26 mouse cellular contexts compared by ENCODE assay signal in the genomic region with DNA sequence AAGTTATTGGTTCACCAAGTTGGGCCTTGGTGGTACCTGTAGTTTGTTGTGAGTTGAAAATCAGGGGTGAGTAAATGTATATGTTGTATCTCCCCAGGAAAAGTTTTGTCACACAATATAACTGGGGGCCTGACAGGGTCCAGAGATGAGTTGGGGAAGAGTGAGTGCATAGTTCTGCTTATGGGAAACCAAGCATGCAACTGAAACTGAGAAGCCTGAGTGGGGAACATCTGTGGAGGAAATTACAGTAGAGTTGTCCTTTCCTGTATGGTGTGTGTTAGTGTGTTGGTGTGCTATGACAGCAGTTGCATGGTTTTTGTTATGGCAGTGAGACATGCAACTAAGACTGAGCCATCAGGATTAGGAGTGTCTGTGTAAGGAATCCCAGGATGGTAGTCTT. TPM values are rescaled to one million over a fixed set of nuclear protein-coding genes. Genes with fewer than 3 reads are reported as not detected.
DNase-seq lines count a peak whose midpoint lies in the region; ATAC-seq and TF ChIP-seq lines count a peak whose summit lies in the region.
"Had no signal": no experiment of that assay in that cellular context is flagged by ENCODE, and none has a peak within 500 bp of the region (broad histone marks: within the 10 kb centered on the region; RNA-seq: fewer than 3 reads in every experiment).

No protein-coding gene starts in this region.

- H3K9ac ChIP-seq in CH12.LX (ENCODE audit: insufficient read depth, low read depth) = peak overlapping the region; percentile 25; the same call in 1 of the 2 replicates
- H3K9ac ChIP-seq: forebrain, embryonic 13.5 days; forebrain, postnatal 0 days; heart, embryonic 12.5 days; hindbrain, embryonic 15.5 days had no signal

- 0 out of 2 replicates have a peak overlapping the region, but pooled peaks have one; percentile 25 for H3K4me2 ChIP-seq in CH12.LX (ENCODE audit: insufficient read depth, low read depth, poor library complexity, severe bottlenecking)
- H3K4me2 ChIP-seq: forebrain, embryonic 13.5 days; heart, embryonic 12.5 days; hindbrain, embryonic 15.5 days had no signal

- dilution Hi-C loops in CH12.LX (cut with MboI; ENCODE audit: extremely low pct_ligation_motif_present, extremely low pct_unique_long_range_greater_than_20kb, low sequenced_read_pairs) = no loop called here

- no peak for TF ChIP-seq POLR2A in CH12.LX (IDR thresholded peaks at IDR 0.05; ENCODE audit: low read depth, low read length)
- TF ChIP-seq POLR2A in small intestine, adult 2 months (IDR thresholded peaks at IDR 0.05; ENCODE audit: low read depth, low read length) = no peak

- peak; percentile 91 for TF ChIP-seq EP300 in CH12.LX (IDR thresholded peaks at IDR 0.05; ENCODE audit: low read length)

- DNase-seq in A20 (ENCODE audit: low read depth, low spot score) = peak; percentile 50
- peak; percentile 60 for DNase-seq in CH12.LX (ENCODE audit: extremely low read depth)
- no peak for DNase-seq in gastrocnemius, postnatal 14 days
- DNase-seq in layer of hippocampus, adult 2 months (ENCODE audit: low spot score in 2 of 2) = no peak
- no peak for DNase-seq in left cerebral cortex, postnatal 4 days
- DNase-seq: adrenal gland, postnatal 10 days; cerebellum, adult 18-20 months; cerebellum, adult 9-11 months; cerebellum, postnatal 36 days; forebrain, postnatal 0 days; gastrocnemius, postnatal 36 days had no signal

- H3K9me3 ChIP-seq in CH12.LX (replicated peaks; ENCODE audit: low read length) = peaks cover 3% of the 10 kb centered on the region
- H3K9me3 ChIP-seq: embryonic facial prominence, embryonic 10.5 days; forebrain, embryonic 13.5 days; heart, embryonic 12.5 days; hindbrain, embryonic 15.5 days had no signal

- no peaks in the 10 kb centered on the region for H3K27me3 ChIP-seq in CH12.LX (replicated peaks)
- no peaks in the 10 kb centered on the region for H3K27me3 ChIP-seq in small intestine, adult 2 months (ENCODE audit: control insufficient read depth, insufficient read depth, low read length)
- H3K27me3 ChIP-seq: forebrain, embryonic 13.5 days; heart, embryonic 12.5 days; hindbrain, embryonic 15.5 days had no signal

- in situ Hi-C loops in CH12.LX (cut with MboI; ENCODE audit: low pct_ligation_motif_present, low pct_unique_long_range_greater_than_20kb, low sequenced_read_pairs) = no loop called here

- H3K4me3 ChIP-seq in CH12.LX (replicated peaks in 1 of 3; ENCODE audit: low read depth in 2 of 3, low read length in 2 of 3, poor library complexity in 1 of 3) = no peak overlapping the region
- H3K4me3 ChIP-seq in small intestine, adult 2 months (ENCODE audit: low read depth, low read length) = no peak overlapping the region
- H3K4me3 ChIP-seq in layer of hippocampus, adult 2 months = no peak overlapping the region
- H3K4me3 ChIP-seq: embryonic facial prominence, embryonic 10.5 days; forebrain, embryonic 13.5 days; heart, embryonic 12.5 days; hindbrain, embryonic 15.5 days had no signal

- no peak for TF ChIP-seq CTCF in CH12.LX (conservative IDR thresholded peaks at IDR 0.05 in 1 of 2, IDR thresholded peaks at IDR 0.05 in 1 of 2; ENCODE audit: low read depth in 2 of 2, low read length in 2 of 2)
- no peak for TF ChIP-seq CTCF in small intestine, adult 2 months (IDR thresholded peaks at IDR 0.05; ENCODE audit: extremely low read depth, insufficient read length, insufficient replicate concordance, low read depth, low read length)
- no peak for TF ChIP-seq CTCF in layer of hippocampus, adult 2 months (conservative IDR thresholded peaks at IDR 0.05)

- H3K4me1 ChIP-seq in CH12.LX (ENCODE audit: control insufficient read depth in 1 of 2, insufficient read depth in 2 of 2) = peaks cover 31 to 79% of the 10 kb centered on the region in 2 experiments
- H3K4me1 ChIP-seq in small intestine, adult 2 months (ENCODE audit: control insufficient read depth, insufficient read depth, insufficient read length, low read length) = no peaks in the 10 kb centered on the region
- H3K4me1 ChIP-seq: embryonic facial prominence, embryonic 10.5 days; forebrain, embryonic 13.5 days; heart, embryonic 12.5 days; hindbrain, embryonic 15.5 days had no signal

- peak; percentile 73 to 77 for ATAC-seq in hematopoietic stem cell, adult 5-6 weeks (replicated peaks in 1 of 2; ENCODE audit: insufficient read depth in 1 of 2, low FRiP score in 2 of 2, low TSS enrichment in 1 of 2, low read depth in 1 of 2, poor library complexity in 2 of 2, severe bottlenecking in 2 of 2)
- ATAC-seq: CD4-positive, CD25-positive, alpha-beta regulatory T cell, adult 4 months; forebrain, embryonic 13.5 days; forebrain, postnatal 0 days had no signal

- peaks cover 52% of the 10 kb centered on the region for H3K79me2 ChIP-seq in CH12.LX (replicated peaks; ENCODE audit: control insufficient read depth, extremely low read depth, insufficient read depth, poor library complexity, severe bottlenecking)

- no peak; the same call in 1 of the 2 replicates for TF ChIP-seq RAD21 in CH12.LX (IDR thresholded peaks at IDR 0.05; ENCODE audit: low read depth, low read length)

- intact Hi-C loops in gastrocnemius, postnatal 14 days (cut with DNase I; ENCODE audit: low total_unique reads) = no loop called here
- intact Hi-C loops in left cerebral cortex, postnatal 4 days (cut with DNase I) = no loop called here

- peaks cover 9 to 65% of the 10 kb centered on the region in 2 experiments for H3K36me3 ChIP-seq in CH12.LX (replicated peaks in 1 of 2; ENCODE audit: control insufficient read depth in 1 of 2, insufficient read depth in 1 of 2, low read length in 1 of 2)
- H3K36me3 ChIP-seq in small intestine, adult 2 months (ENCODE audit: control insufficient read depth, insufficient read depth, low read length) = no peaks in the 10 kb centered on the region
- H3K36me3 ChIP-seq: embryonic facial prominence, embryonic 10.5 days; heart, embryonic 12.5 days; hindbrain, embryonic 15.5 days had no signal

- H3K27ac ChIP-seq in CH12.LX (ENCODE audit: insufficient read depth, low read depth) = peak overlapping the region; percentile 85
- H3K27ac ChIP-seq in small intestine, adult 2 months (ENCODE audit: insufficient read depth, low read depth, low read length) = peak overlapping the region; percentile 15
- H3K27ac ChIP-seq in layer of hippocampus, adult 2 months = no peak overlapping the region
- H3K27ac ChIP-seq: embryonic facial prominence, embryonic 10.5 days; forebrain, embryonic 13.5 days; hindbrain, embryonic 15.5 days had no signal

TF ChIP-seq in CH12.LX, 34 proteins besides CTCF, POLR2A, EP300 and RAD21 (continues in another document):
- no peak for TF ChIP-seq UBTF (IDR thresholded peaks at IDR 0.05; ENCODE audit: low read depth, low read length)
- TF ChIP-seq NELFE (IDR thresholded peaks at IDR 0.05; ENCODE audit: low read depth, low read length) = no peak
- no peak for TF ChIP-seq USF1 (IDR thresholded peaks at IDR 0.05; ENCODE audit: low read depth, low read length)
- no peak for TF ChIP-seq ELF1 (IDR thresholded peaks at IDR 0.05; ENCODE audit: low read depth, low read length)
- no peak for TF ChIP-seq HCFC1 (IDR thresholded peaks at IDR 0.05; ENCODE audit: low read depth, low read length)
- no peak for TF ChIP-seq PAX5 (IDR thresholded peaks at IDR 0.05; ENCODE audit: low read length)
- peak; percentile 75 for TF ChIP-seq TCF12 (IDR thresholded peaks at IDR 0.05; ENCODE audit: low read depth, low read length)
- peak; percentile 56; the same call in 1 of the 2 replicates for TF ChIP-seq RCOR1 (conservative IDR thresholded peaks at IDR 0.05; ENCODE audit: low read depth, low read length)
- peak; percentile 82 for TF ChIP-seq SIN3A (IDR thresholded peaks at IDR 0.05; ENCODE audit: low read length)
- no peak for TF ChIP-seq ZKSCAN1 (IDR thresholded peaks at IDR 0.05; ENCODE audit: borderline replicate concordance, low read depth, low read length)
- peak; percentile 40 for TF ChIP-seq MAX (IDR thresholded peaks at IDR 0.05; ENCODE audit: low read length)
- TF ChIP-seq CHD1 (IDR thresholded peaks at IDR 0.05; ENCODE audit: low read depth, low read length) = no peak
- no peak for TF ChIP-seq USF2 (conservative IDR thresholded peaks at IDR 0.05; ENCODE audit: low read depth, low read length)
- TF ChIP-seq ZC3H11A (IDR thresholded peaks at IDR 0.05; ENCODE audit: low read depth, low read length) = no peak
- no peak for TF ChIP-seq KAT2A (IDR thresholded peaks at IDR 0.05; ENCODE audit: insufficient replicate concordance, low read length)
- TF ChIP-seq JUND (conservative IDR thresholded peaks at IDR 0.05; ENCODE audit: low read depth, low read length) = peak; percentile 54
- peak; percentile 73 for TF ChIP-seq BHLHE40 (IDR thresholded peaks at IDR 0.05; ENCODE audit: low read depth, low read length)
- TF ChIP-seq MXI1 (IDR thresholded peaks at IDR 0.05; ENCODE audit: low read depth, low read length) = peak; percentile 81; the same call in 1 of the 2 replicates
- peak; percentile 86 for TF ChIP-seq MYC (IDR thresholded peaks at IDR 0.05; ENCODE audit: low read depth, low read length)
- TF ChIP-seq MAFK (IDR thresholded peaks at IDR 0.05; ENCODE audit: insufficient replicate concordance, low read length) = 0 out of 2 replicates have a peak, but pooled peaks have one; percentile 23
- peak; percentile 88 for TF ChIP-seq IRF4 (IDR thresholded peaks at IDR 0.05; ENCODE audit: low read depth, low read length)
- TF ChIP-seq SMC3 (IDR thresholded peaks at IDR 0.05; ENCODE audit: low read depth, low read length) = peak; percentile 5; the same call in 1 of the 2 replicates
- peak; percentile 55; the same call in 1 of the 2 replicates for TF ChIP-seq CHD2 (IDR thresholded peaks at IDR 0.05; ENCODE audit: low read length)
- TF ChIP-seq ZNF384 (IDR thresholded peaks at IDR 0.05; ENCODE audit: low read depth, low read length) = 0 out of 2 replicates have a peak, but pooled peaks have one; percentile 10

RNA-seq across cellular contexts. Expression of a gene that starts 3.4 kb away (rescaled TPM):
- 0.13 TPM in 1 of 2 replicates, not detected in the other for total RNA-seq in CH12.LX (2012; rRNA removed)
- not detected in 2 replicates for total RNA-seq in CH12.LX (2014; rRNA removed)
- polyA plus RNA-seq in CH12.LX (2012; ENCODE audit: insufficient read length, low read depth) = not detected in 2 replicates
- total RNA-seq in hematopoietic stem cell, adult 5-6 weeks (2017) = not detected in 2 replicates
- polyA plus RNA-seq in small intestine, adult 2 months (2012; rRNA removed) = not detected in 2 replicates
- not detected for total RNA-seq in gastrocnemius, postnatal 14 days (2021)
- total RNA-seq in layer of hippocampus, adult 2 months (2021) = not detected
- total RNA-seq in left cerebral cortex, postnatal 4 days (2021) = not detected
- total RNA-seq: adrenal gland, postnatal 10 days; adrenal gland, postnatal 4 days; forebrain, postnatal 0 days; gastrocnemius, adult 18-20 months; gastrocnemius, postnatal 36 days; heart, adult 8-10 months; heart, postnatal 25 days; MEL had no signal
- polyA plus RNA-seq: CD4-positive, CD25-positive, alpha-beta regulatory T cell, adult 4 months; embryonic facial prominence, embryonic 10.5 days; embryonic facial prominence, embryonic 14.5 days; forebrain, embryonic 13.5 days; forebrain, postnatal 0 days; heart, embryonic 12.5 days; heart, embryonic 16.5 days; hindbrain, embryonic 11.5 days; hindbrain, embryonic 15.5 days had no signal

RNA-seq across cellular contexts. Expression of a gene that starts 33.4 kb away (rescaled TPM):
- total RNA-seq in CH12.LX (2012; rRNA removed) (27.5 and 40.3 TPM in 2 replicates), CH12.LX (2014; rRNA removed) (30.2 and 32.9 TPM in 2 replicates)
- 40.2 and 44.7 TPM in 2 replicates for polyA plus RNA-seq in CH12.LX (2012; ENCODE audit: insufficient read length, low read depth)
- total RNA-seq in hematopoietic stem cell, adult 5-6 weeks (2017) = 13.7 and 14.3 TPM in 2 replicates
- 3.9 and 10.6 TPM in 2 replicates for polyA plus RNA-seq in small intestine, adult 2 months (2012; rRNA removed)
- total RNA-seq in gastrocnemius, postnatal 14 days (2021) = 1 to 10 TPM; 8.4 to 9.9 TPM
- total RNA-seq in layer of hippocampus, adult 2 months (2021) = 1 to 10 TPM; 5.2 to 7.4 TPM
- 1 to 10 TPM; 2.6 to 2.9 TPM for total RNA-seq in left cerebral cortex, postnatal 4 days (2021)
- total RNA-seq: MEL had no signal

Comparison
In these comparisons a context has a peak if more than half of its experiments do, and no peak if none do; other contexts are left out.
1. DNase-seq: peak in A20 (single experiment) and CH12.LX (single experiment); none in gastrocnemius, postnatal 14 days (single experiment), layer of hippocampus, adult 2 months (0 of 2) and left cerebral cortex, postnatal 4 days (single experiment).